Mouse (Mus musculus) thymus, adult 2 months (tissue): ENCODE results near the gene Pofut2.

Experiments
- CTCF ChIP-seq: fragments of 200-500 bp; IDR thresholded peaks from 2 replicates; pipeline ENCODE4 v1.5.1; 2012; ENCODE audit warnings: mild to moderate bottlenecking, control low read depth, low read length, moderate library complexity, borderline replicate concordance; ENCODE audit not compliant: control insufficient read depth, poor library complexity, insufficient read depth; ENCODE audit errors: extremely low read depth
- POLR2A ChIP-seq: fragments of 200-500 bp; IDR thresholded peaks from 2 replicates; pipeline ENCODE4 v1.6.1; 2012; ENCODE audit warnings: mild to moderate bottlenecking, low read length, control low read depth, moderate library complexity; ENCODE audit not compliant: control insufficient read depth, poor library complexity, insufficient read depth; ENCODE audit errors: extremely low read depth

GRCm38 (mm10) chr10:77300934-77301297 lies 41.9 kb downstream of the Pofut2 start:
- TF ChIP-seq CTCF (no peak), POLR2A (no peak)
